Mouse (Mus musculus) heart, postnatal 10 days (tissue): Measurements from ENCODE around the gene Kif5c. TPM values are rescaled to one million over a fixed set of nuclear protein-coding genes. Genes with fewer than 3 reads are reported as not detected.

Source experiments
- DNase-seq, 2 experiments: peaks; one replicate each; pipeline ENCODE4 v3.0.0; 2021
- intact Hi-C: fragments of 180-260 bp; cut with DNase I; formaldehyde crosslinking; loops from one replicate; pipeline ENCODE4 v1.15.1; 2025
- total RNA-seq, 2 experiments: library from RNA; stranded (reverse); gene quantifications; 2 replicates each; pipeline ENCODE4 v1.2.3; 2021

Kif5c gene
- total RNA-seq, 2 experiments from 2014 or later: 0.74 to 0.89 TPM

GRCm38 (mm10) chr2:49660375-49660923, 41.4 kb downstream of the Kif5c start:
- intact Hi-C loops: no loop called here

GRCm38 (mm10) chr2:49661348-49661747, 42.2 kb downstream of the Kif5c start:
- DNase-seq: no peak
- intact Hi-C loops: no loop called here

More at GRCm38 (mm10) chr2:49660375-49660923, 41.4 kb downstream of the Kif5c start:
- DNase-seq: no peak

- intact Hi-C loops: no loop called here
- DNase-seq: no peak
Observed at GRCm38 (mm10) chr2:49661872-49662271, 42.8 kb downstream of the Kif5c start.

GRCm38 (mm10) chr2:49671753-49672500, 52.8 kb downstream of the Kif5c start:
- DNase-seq: no peak

GRCm38 (mm10) chr2:49672501-49672874, 53.4 kb downstream of the Kif5c start:
- no peak for DNase-seq
- intact Hi-C loops: no loop called here

More at GRCm38 (mm10) chr2:49671753-49672500, 52.8 kb downstream of the Kif5c start:
- intact Hi-C loops: no loop called here

GRCm38 (mm10) chr2:49676020-49676419, 56.9 kb downstream of the Kif5c start:
- intact Hi-C loops: no loop called here
- DNase-seq: no peak

GRCm38 (mm10) chr2:49678386-49678785, 59.3 kb downstream of the Kif5c start:
- no peak for DNase-seq
- intact Hi-C loops: no loop called here

GRCm38 (mm10) chr2:49679135-49679964, 60.3 kb downstream of the Kif5c start:
- intact Hi-C loops: no loop called here
- no peak for DNase-seq

- intact Hi-C loops: no loop called here
- DNase-seq: no peak
Observed at GRCm38 (mm10) chr2:49682754-49683153, 63.7 kb downstream of the Kif5c start.

GRCm38 (mm10) chr2:49684808-49685207, 65.7 kb downstream of the Kif5c start:
- intact Hi-C loops: no loop called here
- no peak for DNase-seq

GRCm38 (mm10) chr2:49690421-49690826, 71.3 kb downstream of the Kif5c start:
- no peak for DNase-seq
- intact Hi-C loops: no loop called here

GRCm38 (mm10) chr2:49691441-49691840, 72.3 kb downstream of the Kif5c start:
- intact Hi-C loops: no loop called here

GRCm38 (mm10) chr2:49694727-49695126, 75.6 kb downstream of the Kif5c start:
- intact Hi-C loops: no loop called here
- no peak for DNase-seq

More at GRCm38 (mm10) chr2:49691441-49691840, 72.3 kb downstream of the Kif5c start:
- peak in 1 of 2 experiments; percentile 19 for DNase-seq

- DNase-seq: no peak
- intact Hi-C loops: no loop called here
Observed at GRCm38 (mm10) chr2:49695461-49695860, 76.4 kb downstream of the Kif5c start.

- intact Hi-C loops: no loop called here
Observed at GRCm38 (mm10) chr2:49698851-49699250, 79.8 kb downstream of the Kif5c start.

GRCm38 (mm10) chr2:49700176-49700971, 81.3 kb downstream of the Kif5c start:
- peak; percentile 30 to 33 for DNase-seq
- intact Hi-C loops: no loop called here

More at GRCm38 (mm10) chr2:49698851-49699250, 79.8 kb downstream of the Kif5c start:
- DNase-seq: no peak

- no peak for DNase-seq
- intact Hi-C loops: no loop called here
Observed at GRCm38 (mm10) chr2:49710223-49710622, 91.1 kb downstream of the Kif5c start.

- intact Hi-C loops: no loop called here
- DNase-seq: no peak
Observed at GRCm38 (mm10) chr2:49711693-49712092, 92.6 kb downstream of the Kif5c start.

GRCm38 (mm10) chr2:49712336-49712887, 93.3 kb downstream of the Kif5c start:
- no peak for DNase-seq
- intact Hi-C loops: no loop called here

- intact Hi-C loops: no loop called here
- no peak for DNase-seq
Observed at GRCm38 (mm10) chr2:49716490-49716889, 97.4 kb downstream of the Kif5c start.
